Mouse (Mus musculus): ENCODE measurements at regions not wholly inside any gene's neighbourhood (a gene's known extent, or its start where the extent isn't known, plus 50 kb on each side); places are given as distances from the start of the nearest gene placed in this dataset.

DNA sequence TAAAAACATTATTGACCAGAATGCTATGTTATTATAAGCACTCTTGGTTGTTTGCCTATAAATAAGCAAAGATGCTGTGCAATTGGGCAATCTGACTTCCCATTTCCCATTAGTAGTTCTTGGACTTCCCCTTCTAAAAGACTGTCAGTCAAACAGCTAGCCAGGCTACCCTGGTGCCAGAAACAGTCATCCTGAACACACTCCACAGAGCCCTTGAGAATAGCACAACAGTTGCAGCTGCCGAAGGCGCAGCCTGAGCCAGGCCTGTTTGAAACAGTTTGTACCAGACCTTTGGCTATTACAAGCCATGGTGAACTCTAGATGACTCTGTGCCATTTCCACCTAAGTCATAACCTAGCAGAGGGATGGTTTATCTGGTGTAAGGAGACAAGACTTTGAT is 455.3 kb downstream of the Tns3 start:
- TF ChIP-seq CTCF (IDR thresholded peaks at IDR 0.05; ENCODE audit: low read depth) (no peak), EP300 (IDR thresholded peaks at IDR 0.05; ENCODE audit: low read depth) (no peak)

Measured in heart, postnatal 0 days (tissue).